Mouse (Mus musculus) embryonic facial prominence, embryonic 15.5 days (tissue): ENCODE measurements around the gene Hadhb. TPM values are rescaled to one million over a fixed set of nuclear protein-coding genes. Genes with fewer than 3 reads are reported as not detected.

Source experiments
- ATAC-seq: fragments of 200-750 bp; cut with Nextera tagmentation; 2 replicates; pipeline ENCODE4 v1.8.0; 2017; ENCODE audit warnings: low read depth, moderate TSS enrichment; ENCODE audit not compliant: insufficient number of reproducible peaks, low FRiP score, low TSS enrichment
- H3K27ac ChIP-seq: fragments of 300-500 bp; sonication (generic); replicated peaks from 2 replicates; pipeline ENCODE4 v1.5.1; 2015; ENCODE audit warnings: mild to moderate bottlenecking, inconsistent platforms
- H3K27me3 ChIP-seq: fragments of 300-500 bp; sonication (generic); 2 replicates; pipeline ENCODE4 v1.6.1; 2015; ENCODE audit warnings: inconsistent platforms
- H3K36me3 ChIP-seq: fragments of 300-500 bp; sonication (generic); 2 replicates; pipeline ENCODE4 v1.6.1; 2015; ENCODE audit warnings: mild to moderate bottlenecking, inconsistent platforms
- H3K4me1 ChIP-seq: fragments of 300-500 bp; sonication (generic); 2 replicates; pipeline ENCODE4 v1.6.1; 2015; ENCODE audit warnings: inconsistent platforms
- H3K4me2 ChIP-seq: fragments of 300-500 bp; sonication (generic); replicated peaks from 2 replicates; pipeline ENCODE4 v1.6.1; 2015; ENCODE audit warnings: mild to moderate bottlenecking, inconsistent platforms
- H3K4me3 ChIP-seq: fragments of 300-500 bp; sonication (generic); replicated peaks from 2 replicates; pipeline ENCODE4 v1.5.1; 2015; ENCODE audit warnings: mild to moderate bottlenecking, inconsistent platforms
- H3K9ac ChIP-seq: fragments of 300-500 bp; sonication (generic); 2 replicates; pipeline ENCODE4 v1.6.1; 2015; ENCODE audit warnings: inconsistent platforms
- H3K9me3 ChIP-seq: fragments of 300-500 bp; sonication (generic); replicated peaks from 2 replicates; pipeline ENCODE4 v1.6.1; 2016; ENCODE audit warnings: inconsistent platforms
- WGBS: fragments of 180-500 bp; shearing (Covaris S2); methylation state at CpG from one replicate; pipeline ENCODE4 v1.1.7; 2015; 5-methylcytosine and 5-hydroxymethylcytosine counted together
- polyA plus RNA-seq: library from polyadenylated mRNA; unstranded; fragments of >200 nt; fragmentation: Nextera tagmentation; extraction: Ambion mirVana; gene quantifications from 2 replicates; pipeline ENCODE4 v1.2.1, GENCODE M21; 2015

The Hadhb gene
- polyA plus RNA-seq, 1 experiment from 2014 or later = 140 TPM

- no peaks in the 10 kb centered on the region for H3K27me3 ChIP-seq
- no peak overlapping the region for H3K27ac ChIP-seq
- no peak overlapping the region for H3K9ac ChIP-seq
- H3K4me2 ChIP-seq = no peak overlapping the region
- WGBS = 41% methylated on average over 4 of the region's 4 CpGs
- peaks cover 9% of the 10 kb centered on the region for H3K4me1 ChIP-seq
- no peak for ATAC-seq
- no peaks in the 10 kb centered on the region for H3K9me3 ChIP-seq
- peaks cover 73% of the 10 kb centered on the region for H3K36me3 ChIP-seq
- no peak overlapping the region for H3K4me3 ChIP-seq
Measured at GRCm38 (mm10) chr5:30175811-30176210, 20.8 kb downstream of the Hadhb start.

DNA sequence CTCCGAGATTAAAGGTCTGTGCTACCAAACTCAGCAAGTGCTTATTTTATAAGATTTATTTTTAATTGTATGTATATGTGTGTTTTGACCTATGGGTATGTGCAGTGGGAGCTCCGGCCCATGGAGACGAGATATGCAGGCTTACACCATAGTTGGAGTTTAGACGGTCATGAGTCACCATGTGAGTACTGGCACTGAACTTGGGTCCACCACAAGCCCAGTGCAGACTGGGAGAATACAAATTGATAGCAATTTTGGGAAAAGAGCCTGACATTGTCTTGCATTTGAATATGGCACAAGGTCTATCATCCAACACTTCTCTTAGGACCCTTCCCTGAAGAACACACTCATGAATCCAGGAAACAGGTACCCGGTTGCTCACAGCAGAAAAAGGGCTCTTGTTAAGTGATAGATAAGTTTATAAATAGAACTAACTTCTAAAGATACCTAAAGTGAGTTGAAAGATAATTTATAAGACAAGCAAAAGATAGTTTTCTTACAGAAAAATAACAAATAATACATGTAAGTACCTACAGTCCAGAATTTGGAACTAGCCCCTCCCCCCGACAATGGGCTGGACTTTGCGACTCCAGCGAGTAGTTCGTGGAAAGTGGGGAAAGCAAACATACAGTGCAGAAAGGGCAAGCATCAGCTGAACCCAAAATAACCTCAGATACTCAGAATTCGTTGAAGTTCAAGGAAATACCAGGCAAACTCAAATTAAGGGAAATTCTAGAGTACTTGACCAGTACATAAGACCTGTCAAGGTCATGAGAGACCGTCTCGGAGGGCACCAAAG is 32.8 kb downstream of the Hadhb start:
- no peak overlapping the region for H3K9ac ChIP-seq
- ATAC-seq = no peak
- no peaks in the 10 kb centered on the region for H3K4me1 ChIP-seq
- H3K4me2 ChIP-seq = no peak overlapping the region
- 93% methylated on average over 12 of the region's 12 CpGs for WGBS
- no peaks in the 10 kb centered on the region for H3K9me3 ChIP-seq
- no peak overlapping the region for H3K4me3 ChIP-seq
- no peak overlapping the region for H3K27ac ChIP-seq
- H3K36me3 ChIP-seq = peaks cover 33% of the 10 kb centered on the region
- no peaks in the 10 kb centered on the region for H3K27me3 ChIP-seq

DNA sequence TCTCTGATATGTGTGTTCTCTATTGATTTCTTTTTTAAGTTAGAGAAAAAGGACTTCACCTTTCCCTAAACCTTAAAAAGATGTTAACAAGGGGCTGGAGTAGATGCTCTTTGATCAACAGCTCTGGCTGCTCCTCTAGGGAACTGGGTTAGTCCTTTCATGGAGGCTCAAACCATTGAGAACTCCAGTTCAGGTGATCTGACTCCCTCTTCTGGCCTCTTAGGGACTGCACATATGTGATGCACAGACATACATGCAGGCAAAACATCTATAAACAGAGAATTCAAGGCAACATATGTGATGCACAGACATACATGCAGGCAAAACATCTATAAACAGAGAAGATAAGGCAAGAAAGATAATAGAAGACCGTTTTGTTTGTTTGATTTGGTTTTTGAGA is 37.4 kb downstream of the Hadhb start:
- Histone ChIP-seq H3K27ac (no peak overlapping the region), H3K4me2 (no peak overlapping the region), H3K27me3 (no peaks in the 10 kb centered on the region), H3K9ac (no peak overlapping the region), H3K4me1 (no peaks in the 10 kb centered on the region), H3K36me3 (peaks cover 9% of the 10 kb centered on the region; the same call in 1 of the 2 replicates), H3K4me3 (no peak overlapping the region), H3K9me3 (no peaks in the 10 kb centered on the region)
- 95% methylated on average over 1 of the region's 1 CpGs for WGBS
- ATAC-seq = no peak

GRCm38 (mm10) chr5:30195340-30195739 is 40.3 kb downstream of the Hadhb start:
- H3K4me1 ChIP-seq = no peaks in the 10 kb centered on the region
- ATAC-seq = no peak
- no peaks in the 10 kb centered on the region for H3K36me3 ChIP-seq
- H3K27ac ChIP-seq = no peak overlapping the region
- no peak overlapping the region for H3K4me2 ChIP-seq
- no peaks in the 10 kb centered on the region for H3K9me3 ChIP-seq
- 91% methylated on average over 5 of the region's 5 CpGs for WGBS
- H3K27me3 ChIP-seq = no peaks in the 10 kb centered on the region
- H3K4me3 ChIP-seq = no peak overlapping the region
- H3K9ac ChIP-seq = no peak overlapping the region

DNA sequence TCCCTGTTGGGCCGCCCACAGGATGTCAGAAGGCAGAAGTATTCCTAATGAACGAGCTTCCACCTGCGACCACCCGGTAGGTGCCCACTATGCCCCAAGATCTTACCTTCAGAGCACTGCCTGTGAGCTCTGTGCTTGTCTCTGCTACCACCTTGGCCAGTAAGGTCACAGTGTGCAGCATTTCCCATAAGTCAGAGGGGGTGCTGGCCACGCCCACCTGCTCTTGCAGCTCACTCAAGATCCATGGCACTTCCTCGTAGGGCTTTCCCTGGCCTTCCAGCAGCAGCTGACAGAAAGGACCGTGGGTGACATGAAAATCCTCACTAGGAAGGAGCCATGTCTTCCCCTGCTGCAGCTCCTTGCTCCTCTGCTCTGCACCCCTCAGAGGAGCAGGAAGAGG is 43.2 kb downstream of the Hadhb start:
- Histone ChIP-seq H3K9ac (no peak overlapping the region), H3K27ac (no peak overlapping the region), H3K36me3 (no peaks in the 10 kb centered on the region), H3K9me3 (no peaks in the 10 kb centered on the region), H3K4me3 (no peak overlapping the region), H3K4me1 (no peaks in the 10 kb centered on the region), H3K4me2 (no peak overlapping the region), H3K27me3 (no peaks in the 10 kb centered on the region)
- WGBS = 70% methylated on average over 7 of the region's 7 CpGs
- no peak for ATAC-seq

GRCm38 (mm10) chr5:30201521-30201920 is 46.5 kb downstream of the Hadhb start:
- WGBS = 40% methylated on average over 5 of the region's 5 CpGs
- H3K27me3 ChIP-seq = no peaks in the 10 kb centered on the region
- H3K4me1 ChIP-seq = no peaks in the 10 kb centered on the region
- ATAC-seq = no peak
- no peaks in the 10 kb centered on the region for H3K36me3 ChIP-seq
- H3K4me3 ChIP-seq = no peak overlapping the region
- no peaks in the 10 kb centered on the region for H3K9me3 ChIP-seq
- no peak overlapping the region for H3K4me2 ChIP-seq
- H3K27ac ChIP-seq = no peak overlapping the region
- H3K9ac ChIP-seq = no peak overlapping the region

GRCm38 (mm10) chr5:30202221-30202620 is 47.2 kb downstream of the Hadhb start:
- Histone ChIP-seq H3K9ac (no peak overlapping the region), H3K27ac (no peak overlapping the region)

DNA sequence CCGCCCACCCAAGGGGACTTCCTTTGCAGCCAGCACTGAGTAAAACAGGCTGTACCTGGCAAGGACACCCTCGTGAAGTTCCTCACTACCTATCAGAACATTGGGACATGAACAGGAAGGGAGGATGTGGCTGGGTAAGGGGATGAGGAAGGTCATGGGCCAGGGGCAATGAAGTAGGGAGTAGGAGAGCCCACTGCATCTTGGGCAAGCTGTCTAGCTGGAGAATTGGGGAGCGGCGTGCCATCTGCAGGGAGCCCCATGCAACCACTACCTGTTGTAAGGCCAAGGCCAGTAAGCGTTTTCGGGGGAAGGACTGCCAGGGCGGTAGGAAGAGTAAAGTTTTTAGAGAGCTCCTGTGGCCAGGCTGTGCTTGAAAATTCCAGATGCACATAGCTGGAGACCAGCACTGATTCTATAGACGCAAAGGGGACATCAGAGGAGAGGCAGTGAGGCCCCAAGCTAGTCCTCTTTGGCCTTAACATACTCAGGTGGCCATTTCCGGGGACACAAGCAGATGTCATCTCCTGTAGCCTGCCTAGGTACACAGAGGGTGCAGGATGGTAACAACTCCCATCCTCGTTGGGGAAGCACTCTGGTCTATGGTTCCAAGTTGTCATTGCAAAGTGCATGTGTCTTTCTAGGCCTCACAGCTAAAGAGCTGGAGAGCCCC is 48.3 kb downstream of the Hadhb start:
- Histone ChIP-seq H3K9me3 (no peaks in the 10 kb centered on the region), H3K27ac (no peak overlapping the region), H3K4me2 (no peak overlapping the region), H3K4me1 (no peaks in the 10 kb centered on the region), H3K9ac (no peak overlapping the region), H3K27me3 (no peaks in the 10 kb centered on the region), H3K4me3 (no peak overlapping the region), H3K36me3 (no peaks in the 10 kb centered on the region)
- WGBS = 81% methylated on average over 10 of the region's 10 CpGs
- ATAC-seq = no peak

More at GRCm38 (mm10) chr5:30202221-30202620, 47.2 kb downstream of the Hadhb start:
- WGBS = 80% methylated on average over 7 of the region's 7 CpGs
- Histone ChIP-seq H3K9me3 (no peaks in the 10 kb centered on the region), H3K4me2 (no peak overlapping the region), H3K27me3 (no peaks in the 10 kb centered on the region), H3K4me3 (no peak overlapping the region), H3K36me3 (no peaks in the 10 kb centered on the region), H3K4me1 (no peaks in the 10 kb centered on the region)
- ATAC-seq = no peak

DNA sequence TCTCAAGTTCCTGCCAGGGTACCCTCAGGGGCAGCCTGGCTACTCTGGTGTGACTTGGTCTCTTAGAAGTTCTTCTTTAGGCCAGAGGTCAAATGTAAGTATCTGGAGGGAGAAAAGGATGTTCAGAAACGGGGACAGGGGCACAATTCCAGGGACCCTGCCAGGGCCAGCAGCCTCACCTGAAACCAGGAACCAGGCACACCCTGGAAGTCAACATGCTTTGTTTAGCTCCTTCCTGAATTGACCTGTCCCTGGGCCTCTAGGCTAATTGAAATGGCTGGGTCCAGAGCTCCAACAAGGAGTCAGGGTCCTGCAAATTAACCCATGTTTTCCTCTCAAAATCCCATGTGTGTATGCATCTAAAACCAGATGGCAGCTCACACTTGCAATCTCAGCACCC is 49.4 kb downstream of the Hadhb start:
- H3K4me1 ChIP-seq = no peaks in the 10 kb centered on the region
- no peak overlapping the region for H3K27ac ChIP-seq
- ATAC-seq = no peak
- no peaks in the 10 kb centered on the region for H3K27me3 ChIP-seq
- no peaks in the 10 kb centered on the region for H3K9me3 ChIP-seq
- H3K9ac ChIP-seq = no peak overlapping the region
- H3K4me3 ChIP-seq = no peak overlapping the region
- WGBS = 53% methylated on average over 1 of the region's 1 CpGs
- H3K4me2 ChIP-seq = no peak overlapping the region
- H3K36me3 ChIP-seq = no peaks in the 10 kb centered on the region

GRCm38 (mm10) chr5:30205034-30205433 is 50.0 kb downstream of the Hadhb start:
- H3K9ac ChIP-seq = no peak overlapping the region
- H3K4me1 ChIP-seq = no peaks in the 10 kb centered on the region
- no peak overlapping the region for H3K4me2 ChIP-seq
- no peaks in the 10 kb centered on the region for H3K36me3 ChIP-seq
- H3K27me3 ChIP-seq = no peaks in the 10 kb centered on the region
- 65% methylated on average over 3 of the region's 3 CpGs for WGBS
- no peak overlapping the region for H3K4me3 ChIP-seq
- no peak overlapping the region for H3K27ac ChIP-seq
- H3K9me3 ChIP-seq = no peaks in the 10 kb centered on the region
- no peak for ATAC-seq

- H3K27ac ChIP-seq = no peak within 1 kb of the TSS
- H3K4me3 ChIP-seq = no peak within 1 kb of the TSS
- no peaks in the 10 kb centered on the region for H3K27me3 ChIP-seq
- 35% methylated on average over 5 of the region's 5 CpGs for WGBS
- no peaks in the 10 kb centered on the region for H3K9me3 ChIP-seq
- H3K36me3 ChIP-seq = no peaks in the 10 kb centered on the region
- no peak within 1 kb of the TSS for H3K9ac ChIP-seq
- ATAC-seq = no peak
- no peak within 1 kb of the TSS for H3K4me2 ChIP-seq
- no peaks in the 10 kb centered on the region for H3K4me1 ChIP-seq
Measured at GRCm38 (mm10) chr5:30205493-30205892, 50.4 kb downstream of the Hadhb start, which contains the start of gene Adgrf3. Gene Adgrf3 (minus strand): TSS chr5:30205722.
